In genomic region chr2:92182146-92182756, GRCm38 (mm10) we compare ENCODE assay signal across 8 mouse cellular contexts.
A peak's percentile ranks its signal among the peaks of the same experiment; 100 is the strongest.
DNase-seq lines count a peak whose midpoint lies in the region; ATAC-seq and TF ChIP-seq lines count a peak whose summit lies in the region.

No protein-coding gene starts in this region.

- ATAC-seq in kidney, postnatal 0 days (replicated peaks; ENCODE audit: low FRiP score, low read depth): no peak
- no peak for ATAC-seq in intestine, embryonic 14.5 days (replicated peaks; ENCODE audit: low FRiP score, low TSS enrichment, low read depth)
- no peak for ATAC-seq in neural tube, embryonic 11.5 days (ENCODE audit: insufficient read depth, low FRiP score, low TSS enrichment)
- ATAC-seq in frontal cortex, adult (ENCODE audit: low TSS enrichment): no peak

- peak overlapping the region; percentile 78 for H3K4me3 ChIP-seq in kidney, postnatal 0 days (replicated peaks; ENCODE audit: low read depth, low read length)
- H3K4me3 ChIP-seq in cortical plate, adult 2 months (ENCODE audit: insufficient read depth, low read length): peak overlapping the region; percentile 70
- peak overlapping the region; percentile 91 for H3K4me3 ChIP-seq in intestine, embryonic 14.5 days (ENCODE audit: low read depth, low read length)
- peak overlapping the region; percentile 89 for H3K4me3 ChIP-seq in neural tube, embryonic 11.5 days (ENCODE audit: low read depth, low read length)

- H3K4me2 ChIP-seq in kidney, postnatal 0 days (ENCODE audit: low read length): peak overlapping the region; percentile 92
- H3K4me2 ChIP-seq in intestine, embryonic 14.5 days (ENCODE audit: low read length): peak overlapping the region; percentile 84
- peak overlapping the region; percentile 91 for H3K4me2 ChIP-seq in neural tube, embryonic 11.5 days (ENCODE audit: low read depth)

- WGBS in kidney, postnatal 0 days: 2% methylated on average over 11 of the region's 11 CpGs
- WGBS in intestine, embryonic 14.5 days: 2% methylated on average over 11 of the region's 11 CpGs
- WGBS in neural tube, embryonic 11.5 days: 3% methylated on average over 11 of the region's 11 CpGs

- peak; percentile 30 for DNase-seq in kidney, postnatal 0 days (ENCODE audit: low spot score)
- DNase-seq in kidney, adult 9 months: no peak
- DNase-seq in intestine, embryonic 14.5 days (ENCODE audit: low spot score): peak; percentile 52
- DNase-seq in neural tube, embryonic 11.5 days (ENCODE audit: low spot score): peak; percentile 31
- no peak for DNase-seq in layer of hippocampus, postnatal 25 days (ENCODE audit: extremely low spot score in 1 of 2, low spot score in 1 of 2)
- DNase-seq in frontal cortex, adult 2 months (ENCODE audit: extremely low spot score in 1 of 2, low spot score in 1 of 2): no peak

- H3K36me3 ChIP-seq in kidney, postnatal 0 days (ENCODE audit: insufficient read depth, low read length): no peaks in the 10 kb centered on the region
- H3K36me3 ChIP-seq in intestine, embryonic 14.5 days (ENCODE audit: control insufficient read depth, insufficient read depth, low read length): no peaks in the 10 kb centered on the region
- no peaks in the 10 kb centered on the region for H3K36me3 ChIP-seq in neural tube, embryonic 11.5 days (ENCODE audit: control insufficient read depth, insufficient read depth, low read length)

- no peak for TF ChIP-seq CTCF in kidney, postnatal 0 days (IDR thresholded peaks at IDR 0.05; ENCODE audit: low read depth)
- TF ChIP-seq CTCF in cortical plate, adult 2 months (IDR thresholded peaks at IDR 0.05; ENCODE audit: extremely low read depth, insufficient read depth, low read length): no peak

- no peaks in the 10 kb centered on the region for H3K27me3 ChIP-seq in kidney, postnatal 0 days (ENCODE audit: insufficient read depth, low read length)
- H3K27me3 ChIP-seq in intestine, embryonic 14.5 days (replicated peaks; ENCODE audit: control insufficient read depth, insufficient read depth, low read length): no peaks in the 10 kb centered on the region
- no peaks in the 10 kb centered on the region for H3K27me3 ChIP-seq in neural tube, embryonic 11.5 days (ENCODE audit: control insufficient read depth, insufficient read depth, low read length)

- no peaks in the 10 kb centered on the region for H3K9me3 ChIP-seq in kidney, postnatal 0 days (replicated peaks; ENCODE audit: low read length)
- H3K9me3 ChIP-seq in intestine, embryonic 14.5 days (ENCODE audit: control insufficient read depth, low read length): no peaks in the 10 kb centered on the region
- H3K9me3 ChIP-seq in neural tube, embryonic 11.5 days (ENCODE audit: control insufficient read depth, low read length): no peaks in the 10 kb centered on the region

- peak overlapping the region; percentile 98 for H3K27ac ChIP-seq in kidney, postnatal 0 days
- H3K27ac ChIP-seq in cortical plate, adult 2 months (ENCODE audit: insufficient read depth, low read length): peak overlapping the region; percentile 94; the same call in 1 of the 2 replicates
- H3K27ac ChIP-seq in intestine, embryonic 14.5 days (ENCODE audit: low read depth): peak overlapping the region; percentile 99
- H3K27ac ChIP-seq in neural tube, embryonic 11.5 days (ENCODE audit: low read depth, low read length): peak overlapping the region; percentile 100

- H3K4me1 ChIP-seq in kidney, postnatal 0 days (replicated peaks; ENCODE audit: insufficient read depth, low read length): peaks cover 11% of the 10 kb centered on the region
- H3K4me1 ChIP-seq in cortical plate, adult 2 months (ENCODE audit: control insufficient read depth, insufficient read depth, low read length): peaks cover 4% of the 10 kb centered on the region
- H3K4me1 ChIP-seq in intestine, embryonic 14.5 days (replicated peaks; ENCODE audit: control insufficient read depth, insufficient read depth, low read length): peaks cover 12% of the 10 kb centered on the region
- H3K4me1 ChIP-seq in neural tube, embryonic 11.5 days (ENCODE audit: control insufficient read depth, insufficient read depth, low read length): peaks cover 12% of the 10 kb centered on the region; the same call in 1 of the 2 replicates

- H3K9ac ChIP-seq in kidney, postnatal 0 days (ENCODE audit: low read depth, low read length): peak overlapping the region; percentile 89
- H3K9ac ChIP-seq in intestine, embryonic 14.5 days (ENCODE audit: low read length): peak overlapping the region; percentile 90
- peak overlapping the region; percentile 90 for H3K9ac ChIP-seq in neural tube, embryonic 11.5 days (ENCODE audit: low read length)

- TF ChIP-seq POLR2A in cortical plate, adult 2 months (IDR thresholded peaks at IDR 0.05; ENCODE audit: extremely low read depth, insufficient read depth, low read length): no peak

Comparison
In these comparisons a context has a peak if more than half of its experiments do, and no peak if none do; other contexts are left out.
1. DNase-seq: peak in kidney, postnatal 0 days (single experiment), intestine, embryonic 14.5 days (single experiment) and neural tube, embryonic 11.5 days (single experiment); none in kidney, adult 9 months (single experiment), layer of hippocampus, postnatal 25 days (0 of 2) and frontal cortex, adult 2 months (0 of 2).
2. Peak in every context shown above with its lines, with median percentiles within 50 percentile points of each other: H3K27ac ChIP-seq, H3K4me2 ChIP-seq, H3K4me3 ChIP-seq and H3K9ac ChIP-seq.